Mouse (Mus musculus): Measurements from ENCODE around the gene Rplp1. TPM values are rescaled to one million over a fixed set of nuclear protein-coding genes. Genes with fewer than 3 reads are reported as not detected.

Gene Rplp1
- total RNA-seq (2021) = 1,000 to 10,000 TPM; 1,411 to 1,467 TPM
- long read RNA-seq, experiment 1, transcript Rplp1-201 (3 exons, 499 nt) = major isoform, 142 of 148 reads
- long read RNA-seq, experiment 1, partial matches to known transcripts = 5 of 148 reads
- long read RNA-seq, experiment 1, other reads (novel, unspliced or antisense) = 1 of 148 reads
- long read RNA-seq, experiment 2, transcript Rplp1-201 (3 exons, 499 nt) = major isoform, 127 of 131 reads
- long read RNA-seq, experiment 2, partial matches to known transcripts = 3 of 131 reads
- long read RNA-seq, experiment 2, other reads (novel, unspliced or antisense) = 1 of 131 reads

GRCm38 (mm10) chr9:61914203-61914916 is at the start of gene Rplp1:
Rplp1 (minus strand) TSS chr9:61914542.
- DNase-seq (ENCODE audit: low spot score in 2 of 2) = peak; percentile 96 to 97
- intact Hi-C loops (cut with DNase I) = no loop called here

GRCm38 (mm10) chr9:61963356-61963755 is 49.0 kb upstream of the Rplp1 start:
- intact Hi-C loops (cut with DNase I) = no loop called here
- no peak for DNase-seq (ENCODE audit: low spot score in 2 of 2)

DNA sequence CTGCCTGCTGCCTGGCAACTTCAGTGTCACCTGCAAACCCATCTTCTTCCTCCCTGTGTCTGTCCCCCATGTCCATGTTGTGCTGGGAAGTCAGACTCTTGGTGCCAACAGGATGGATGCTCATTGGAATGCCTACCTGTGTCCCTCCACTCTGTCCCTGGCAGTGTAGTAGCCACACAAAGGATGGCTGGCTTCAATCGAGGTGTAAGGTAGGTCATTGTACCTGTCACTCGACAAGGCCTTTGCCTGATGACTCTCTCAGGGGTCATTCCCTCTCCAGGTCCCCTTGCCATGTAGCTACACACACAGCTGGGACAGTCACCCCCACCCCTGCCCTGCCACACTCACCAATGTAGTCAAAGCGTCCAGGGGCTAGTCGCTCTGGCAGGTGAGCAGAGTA is 46.8 kb upstream of the Rplp1 start:
- intact Hi-C loops (cut with DNase I) = no loop called here
- no peak for DNase-seq (ENCODE audit: low spot score in 2 of 2)

GRCm38 (mm10) chr9:61960753-61961152 is 46.4 kb upstream of the Rplp1 start:
- DNase-seq (ENCODE audit: low spot score in 2 of 2) = peak in 1 of 2 experiments; percentile 29
- intact Hi-C loops (cut with DNase I) = no loop called here

DNA sequence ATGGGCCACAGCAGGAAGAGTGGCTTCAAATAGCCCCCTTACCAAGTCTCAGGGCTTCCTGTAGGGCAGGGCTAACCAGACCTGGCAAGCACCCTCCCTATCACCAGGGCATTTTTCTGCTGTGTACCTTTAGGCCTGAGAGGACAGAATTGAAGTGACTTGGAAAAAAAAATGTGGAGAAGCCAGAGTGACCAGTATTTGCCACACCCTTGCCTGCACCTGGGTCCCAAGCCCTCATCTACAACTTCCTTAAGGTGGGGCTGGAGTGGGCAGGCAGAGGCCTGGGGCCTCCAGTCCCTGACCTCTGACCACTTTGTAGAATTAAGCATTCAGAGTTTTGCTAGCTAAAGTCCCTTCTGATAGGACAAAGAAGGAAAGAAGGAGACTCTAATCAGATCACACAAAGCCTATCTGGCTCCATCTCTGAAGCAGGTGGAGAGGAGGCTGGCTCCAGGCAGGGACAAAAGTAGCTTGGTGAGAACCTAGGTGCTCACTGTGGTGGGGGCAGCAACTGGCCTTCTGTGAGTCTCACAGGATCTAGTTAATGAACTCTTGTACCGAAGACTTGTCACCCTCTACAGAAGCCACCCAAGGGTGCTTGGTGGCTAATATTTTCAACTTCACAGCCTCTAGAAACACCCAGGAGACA is 45.7 kb upstream of the Rplp1 start:
- intact Hi-C loops (cut with DNase I) = no loop called here
- DNase-seq (ENCODE audit: low spot score in 2 of 2) = no peak

DNA sequence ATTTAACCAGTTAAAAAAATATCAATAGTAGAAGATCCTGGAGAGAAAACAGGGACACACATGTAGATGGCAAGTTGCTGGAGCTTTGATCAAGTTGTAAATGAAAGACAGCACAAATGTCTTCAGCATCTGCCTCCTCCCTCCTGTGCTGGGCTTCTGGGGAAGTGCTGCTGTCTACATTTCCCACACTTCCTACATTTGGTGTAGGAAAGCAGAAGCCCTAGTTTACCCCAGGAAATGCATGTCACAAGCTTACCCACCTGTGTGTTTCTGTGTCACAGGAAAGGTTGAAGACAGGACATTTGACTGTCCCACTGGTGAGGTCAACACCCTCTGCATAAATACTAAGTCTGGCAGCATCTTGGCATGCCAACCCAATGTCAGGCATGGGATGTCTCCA is 40.4 kb upstream of the Rplp1 start:
- no peak for DNase-seq (ENCODE audit: low spot score in 2 of 2)
- intact Hi-C loops (cut with DNase I) = no loop called here

DNA sequence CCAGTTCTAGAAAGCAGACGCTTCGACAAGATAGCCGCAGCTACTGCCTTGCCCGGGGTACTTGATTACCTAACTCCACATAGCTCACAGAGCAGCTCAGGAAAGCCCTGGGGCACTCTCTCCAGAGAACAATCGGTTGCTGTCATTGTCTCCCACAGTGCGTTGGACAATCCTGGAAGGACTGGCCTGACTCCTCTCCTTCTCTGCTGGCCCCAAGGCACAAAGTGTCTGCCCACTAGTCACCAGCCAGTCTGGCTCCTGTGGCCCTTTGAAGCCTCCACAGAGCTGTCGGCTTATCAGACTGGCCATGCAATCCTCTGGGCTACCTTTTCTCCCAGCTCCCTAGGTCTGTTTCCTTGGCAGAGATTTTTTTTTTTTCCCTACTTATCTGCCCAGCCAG is 37.9 kb upstream of the Rplp1 start:
- no peak for DNase-seq (ENCODE audit: low spot score in 2 of 2)
- intact Hi-C loops (cut with DNase I) = no loop called here

DNA sequence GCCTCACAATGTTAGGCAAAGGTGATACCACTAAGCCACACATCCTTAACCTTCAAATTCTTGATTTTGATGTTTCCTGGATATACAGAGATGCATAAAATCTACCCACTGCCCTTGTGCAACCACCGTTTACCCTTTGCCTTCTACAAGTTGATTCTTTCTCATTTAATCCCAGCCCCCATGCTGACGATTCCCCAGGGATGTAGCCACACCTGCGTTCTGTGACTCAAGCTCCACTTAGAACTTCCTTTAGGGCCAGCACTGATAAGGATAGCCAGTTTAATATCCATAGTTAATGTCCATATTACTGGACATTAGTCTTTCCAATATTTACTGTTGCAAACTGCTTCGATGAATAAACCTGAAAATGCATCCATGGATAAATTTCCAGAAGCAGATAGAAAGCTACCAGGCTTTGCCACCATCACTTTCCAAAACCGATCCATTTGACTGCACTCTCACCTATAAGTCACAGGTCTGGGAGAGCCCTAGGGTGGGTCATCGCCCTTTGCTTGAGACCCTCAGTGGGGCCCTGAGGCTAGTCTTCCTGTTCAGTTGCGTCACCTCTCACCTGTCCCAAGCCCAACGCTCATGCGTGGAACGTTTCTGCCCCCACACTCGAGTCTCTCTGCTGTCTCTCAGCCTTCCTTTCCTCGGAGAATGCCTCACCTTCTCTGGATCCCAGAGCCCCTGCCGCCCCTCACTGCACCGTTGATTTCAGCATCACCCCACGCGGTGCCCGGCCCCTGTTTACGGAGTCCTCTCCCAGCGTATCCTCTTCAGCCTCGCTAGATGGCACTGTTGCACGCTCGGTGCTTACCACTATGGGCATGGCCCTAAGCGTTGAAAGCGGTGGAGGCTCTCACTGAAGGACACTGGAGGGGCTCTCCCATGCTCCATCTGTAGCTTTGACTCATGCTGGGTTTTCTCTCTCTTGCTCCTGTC is 33.3 kb upstream of the Rplp1 start:
- intact Hi-C loops (cut with DNase I) = loop anchor here (5.0 kb wide), 1 partner anchor 295 kb away; no protein-coding TSS in a partner anchor
- peak; percentile 72 to 80 for DNase-seq (ENCODE audit: low spot score in 2 of 2)

GRCm38 (mm10) chr9:61946623-61947401 is 32.5 kb upstream of the Rplp1 start, which contains the start of gene Kif23:
Kif23 (minus strand) TSS chr9:61946774.
- intact Hi-C loops (cut with DNase I) = loop anchor here (5.0 kb wide), 1 partner anchor 295 kb away; no protein-coding TSS in a partner anchor
- peak; percentile 94 to 96 for DNase-seq (ENCODE audit: low spot score in 2 of 2)

- intact Hi-C loops (cut with DNase I) = loop anchor here (5.0 kb wide), 1 partner anchor 296 kb away; no protein-coding TSS in a partner anchor
- DNase-seq (ENCODE audit: low spot score in 2 of 2) = no peak
These were observed 31.8 kb upstream of the Rplp1 start for GRCm38 (mm10) chr9:61945973-61946611.

DNA sequence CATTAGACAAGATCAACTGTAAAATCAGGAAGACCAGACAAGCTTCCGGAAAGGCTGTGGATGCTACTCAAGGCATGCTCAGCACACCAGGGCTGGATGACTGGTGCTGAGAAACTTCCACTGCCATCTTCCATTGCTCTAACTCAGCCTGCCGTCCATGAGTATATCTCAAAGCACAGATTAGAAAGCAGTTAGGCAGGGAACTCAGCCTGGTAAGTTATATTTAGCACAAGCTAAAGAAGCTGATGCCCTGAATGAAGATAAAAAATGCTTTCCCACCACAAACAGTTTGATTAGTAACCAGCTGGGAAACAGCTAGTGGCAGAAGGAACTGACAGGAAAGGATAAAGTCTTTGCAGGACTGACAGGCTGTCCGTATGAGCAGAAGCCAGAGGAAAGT is 26.7 kb upstream of the Rplp1 start:
- DNase-seq (ENCODE audit: low spot score in 2 of 2) = no peak
- intact Hi-C loops (cut with DNase I) = no loop called here

- DNase-seq (ENCODE audit: low spot score in 2 of 2) = no peak
- intact Hi-C loops (cut with DNase I) = no loop called here
These were observed 19.0 kb upstream of the Rplp1 start for GRCm38 (mm10) chr9:61933333-61933732.

- intact Hi-C loops (cut with DNase I) = no loop called here
- no peak for DNase-seq (ENCODE audit: low spot score in 2 of 2)
These were observed 17.7 kb upstream of the Rplp1 start for GRCm38 (mm10) chr9:61932009-61932408.

- intact Hi-C loops (cut with DNase I) = no loop called here
- no peak for DNase-seq (ENCODE audit: low spot score in 2 of 2)
These were observed 10.8 kb upstream of the Rplp1 start for GRCm38 (mm10) chr9:61925086-61925660.

GRCm38 (mm10) chr9:61920331-61920730 is 6.0 kb upstream of the Rplp1 start:
- intact Hi-C loops (cut with DNase I) = no loop called here
- no peak for DNase-seq (ENCODE audit: low spot score in 2 of 2)

DNA sequence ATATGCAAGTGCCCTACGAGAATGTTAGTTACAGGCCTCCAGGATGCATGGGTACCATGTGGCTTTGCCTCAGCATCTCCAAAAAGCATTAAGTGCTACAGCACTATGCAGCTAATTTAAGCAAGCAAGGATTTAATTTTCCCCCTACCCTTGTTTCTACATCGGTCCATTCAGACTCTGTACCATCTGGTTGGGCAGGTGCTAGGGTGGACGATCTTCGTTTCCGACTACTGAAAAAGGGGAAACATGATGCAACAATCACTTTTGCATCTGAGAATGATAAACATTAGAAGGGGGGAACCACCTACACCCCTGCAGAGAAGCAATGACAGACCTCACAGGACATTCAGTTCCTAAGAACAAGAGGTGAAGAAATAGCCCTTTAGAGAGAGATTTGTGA is 5.1 kb upstream of the Rplp1 start:
- no peak for DNase-seq (ENCODE audit: low spot score in 2 of 2)
- intact Hi-C loops (cut with DNase I) = no loop called here

- DNase-seq (ENCODE audit: low spot score in 2 of 2) = no peak
- intact Hi-C loops (cut with DNase I) = no loop called here
These were observed 3.1 kb upstream of the Rplp1 start for GRCm38 (mm10) chr9:61917436-61917835.

DNA sequence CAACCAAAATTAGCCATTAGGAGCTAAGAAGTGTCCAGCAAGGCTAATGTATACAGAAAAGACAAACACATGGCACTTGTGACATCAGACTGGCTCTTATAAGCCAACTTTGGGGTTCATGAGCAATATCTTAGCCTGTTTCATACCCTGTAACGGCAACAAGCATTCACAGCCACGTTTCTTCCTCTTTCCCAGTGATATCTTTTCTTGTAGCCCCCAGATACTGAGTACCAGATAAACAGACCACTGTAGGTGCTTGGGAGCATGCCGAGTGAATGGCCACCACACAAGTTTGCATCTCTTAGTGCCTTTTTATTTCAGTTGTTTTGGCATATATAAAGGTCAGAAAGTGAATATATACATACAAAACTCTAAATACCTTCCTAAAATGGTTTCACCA is 2.6 kb upstream of the Rplp1 start:
- intact Hi-C loops (cut with DNase I) = no loop called here
- no peak for DNase-seq (ENCODE audit: low spot score in 2 of 2)
